Mouse (Mus musculus): Measurements from ENCODE around the gene Pik3c2b. TPM values are rescaled to one million over a fixed set of nuclear protein-coding genes. Genes with fewer than 3 reads are reported as not detected.

The Pik3c2b gene
- polyA plus RNA-seq, 1 experiment = 31.2 TPM

- TF ChIP-seq POLR2A (IDR thresholded peaks at IDR 0.05; ENCODE audit: borderline replicate concordance, extremely low read depth, insufficient read depth, insufficient read length, poor library complexity, severe bottlenecking) (no peak), CTCF (IDR thresholded peaks at IDR 0.05; ENCODE audit: borderline replicate concordance, extremely low read depth, insufficient read depth, insufficient read length) (no peak)
- DNase-seq (ENCODE audit: low read depth) = no peak
Observed at GRCm38 (mm10) chr1:133150556-133150955, 105.1 kb downstream of the Pik3c2b start.

GRCm38 (mm10) chr1:133152213-133152612 is 106.7 kb downstream of the Pik3c2b start:
- DNase-seq (ENCODE audit: low read depth) = no peak
- TF ChIP-seq CTCF (IDR thresholded peaks at IDR 0.05; ENCODE audit: borderline replicate concordance, extremely low read depth, insufficient read depth, insufficient read length) (no peak), POLR2A (IDR thresholded peaks at IDR 0.05; ENCODE audit: borderline replicate concordance, extremely low read depth, insufficient read depth, insufficient read length, poor library complexity, severe bottlenecking) (no peak)

- TF ChIP-seq POLR2A (IDR thresholded peaks at IDR 0.05; ENCODE audit: borderline replicate concordance, extremely low read depth, insufficient read depth, insufficient read length, poor library complexity, severe bottlenecking) = no peak
- TF ChIP-seq CTCF (IDR thresholded peaks at IDR 0.05; ENCODE audit: borderline replicate concordance, extremely low read depth, insufficient read depth, insufficient read length) = no peak
- no peak for DNase-seq (ENCODE audit: low read depth)
Observed at GRCm38 (mm10) chr1:133155270-133155669, 109.8 kb downstream of the Pik3c2b start.

Other genes with a start within 250 kb of the Pik3c2b start
- 43.4 and 54.4 TPM in 2 replicates for gene Lrrn2, start 165.4 kb upstream of the Pik3c2b start, polyA plus RNA-seq (2012; rRNA removed)
- 113 and 132 TPM in 2 replicates for gene Mdm4, start 15.1 kb upstream of the Pik3c2b start, polyA plus RNA-seq (2012; rRNA removed)
- gene Ppp1r15b, start 85.5 kb downstream of the Pik3c2b start, polyA plus RNA-seq (2012; rRNA removed) = 25.9 and 31.3 TPM in 2 replicates
- 51.4 and 78.3 TPM in 2 replicates for gene Plekha6, start 118.5 kb downstream of the Pik3c2b start, polyA plus RNA-seq (2012; rRNA removed)